In genomic region chr3:9573581-9573980, GRCm38 (mm10) we compare ENCODE assay signal across 8 mouse cellular contexts. TPM values are rescaled to one million over a fixed set of nuclear protein-coding genes. Genes with fewer than 3 reads are reported as not detected.
DNase-seq lines count a peak whose midpoint lies in the region; ATAC-seq lines count a peak whose summit lies in the region.

No protein-coding gene starts in this region.

- H3K9me3 ChIP-seq in heart, embryonic 13.5 days: no peaks in the 10 kb centered on the region
- H3K9me3 ChIP-seq in megakaryocyte, embryonic 14.5 days: no peaks in the 10 kb centered on the region
- H3K9me3 ChIP-seq in forebrain, embryonic 16.5 days (ENCODE audit: control insufficient read depth, low read length): no peaks in the 10 kb centered on the region

- WGBS in heart, embryonic 13.5 days: 26% methylated on average over 6 of the region's 6 CpGs
- 2% methylated on average over 6 of the region's 6 CpGs for WGBS in large intestine, adult 2 months
- WGBS in forebrain, embryonic 16.5 days: 41% methylated on average over 6 of the region's 6 CpGs

- no peak overlapping the region for H3K4me3 ChIP-seq in heart, embryonic 13.5 days
- peak overlapping the region; percentile 64 for H3K4me3 ChIP-seq in megakaryocyte, embryonic 14.5 days (replicated peaks)
- H3K4me3 ChIP-seq in forebrain, embryonic 16.5 days (replicated peaks; ENCODE audit: low read length): no peak overlapping the region

- H3K4me1 ChIP-seq in heart, embryonic 13.5 days: peaks cover 54% of the 10 kb centered on the region
- peaks cover 95% of the 10 kb centered on the region for H3K4me1 ChIP-seq in megakaryocyte, embryonic 14.5 days
- H3K4me1 ChIP-seq in forebrain, embryonic 16.5 days (replicated peaks; ENCODE audit: control insufficient read depth, insufficient read depth, low read length): peaks cover 5% of the 10 kb centered on the region

- peak overlapping the region; percentile 4; the same call in 1 of the 2 replicates for H3K4me2 ChIP-seq in heart, embryonic 13.5 days
- no peak overlapping the region for H3K4me2 ChIP-seq in forebrain, embryonic 16.5 days (ENCODE audit: low read length)

- H3K36me3 ChIP-seq in heart, embryonic 13.5 days: no peaks in the 10 kb centered on the region
- no peaks in the 10 kb centered on the region for H3K36me3 ChIP-seq in megakaryocyte, embryonic 14.5 days (replicated peaks; ENCODE audit: low read length)
- no peaks in the 10 kb centered on the region for H3K36me3 ChIP-seq in forebrain, embryonic 16.5 days (ENCODE audit: control insufficient read depth, insufficient read depth)

- no peak overlapping the region for H3K9ac ChIP-seq in heart, embryonic 13.5 days
- H3K9ac ChIP-seq in forebrain, embryonic 16.5 days (replicated peaks; ENCODE audit: low read depth, low read length): no peak overlapping the region

- no peaks in the 10 kb centered on the region for H3K27me3 ChIP-seq in heart, embryonic 13.5 days (replicated peaks)
- H3K27me3 ChIP-seq in megakaryocyte, embryonic 14.5 days (replicated peaks): no peaks in the 10 kb centered on the region
- H3K27me3 ChIP-seq in forebrain, embryonic 16.5 days (replicated peaks; ENCODE audit: control insufficient read depth, insufficient read depth, low read length): no peaks in the 10 kb centered on the region

- DNase-seq in urinary bladder, postnatal 36 days (ENCODE audit: low spot score in 2 of 2): peak; percentile 49 to 59
- no peak for DNase-seq in urinary bladder, adult 2 months (ENCODE audit: low spot score)
- DNase-seq in large intestine, adult 2 months (ENCODE audit: low read depth, low spot score): peak; percentile 95
- DNase-seq in right cerebral cortex, postnatal 14 days: no peak
- no peak for DNase-seq in cerebellum, adult 11 months

- peak; percentile 71 for ATAC-seq in heart, embryonic 13.5 days (ENCODE audit: extremely low read depth, insufficient number of reproducible peaks, low FRiP score, low TSS enrichment)
- no peak for ATAC-seq in forebrain, embryonic 16.5 days

- 0 out of 2 replicates have a peak overlapping the region, but pooled peaks have one; percentile 48 for H3K27ac ChIP-seq in heart, embryonic 13.5 days (replicated peaks)
- no peak overlapping the region for H3K27ac ChIP-seq in forebrain, embryonic 16.5 days (ENCODE audit: low read length)

RNA-seq across cellular contexts. Expression of gene Zfp704, which starts 36.3 kb away (rescaled TPM):
- 8.5 and 9.8 TPM in 2 replicates for polyA plus RNA-seq in urinary bladder, adult 2 months (2012; rRNA removed)
- polyA plus RNA-seq in heart, embryonic 13.5 days (2015; fragmentation: Nextera tagmentation; extraction: Ambion mirVana): 6.2 and 6.5 TPM in 2 replicates
- polyA plus RNA-seq in large intestine, adult 2 months (2012; rRNA removed): 2.4 and 3.7 TPM in 2 replicates
- polyA plus RNA-seq in megakaryocyte, embryonic 14.5 days (2012; ENCODE audit: insufficient read depth, low replicate concordance): 5.9 and 21.5 TPM in 2 replicates
- 19.4 and 19.7 TPM in 2 replicates for polyA plus RNA-seq in forebrain, embryonic 16.5 days (2015; fragmentation: Nextera tagmentation; extraction: Ambion mirVana)

Comparison
In these comparisons a context has a peak if more than half of its experiments do, and no peak if none do; other contexts are left out.
1. DNase-seq: peak in urinary bladder, postnatal 36 days (2 of 2) and large intestine, adult 2 months (single experiment); none in urinary bladder, adult 2 months (single experiment), right cerebral cortex, postnatal 14 days (single experiment) and cerebellum, adult 11 months (single experiment).